Mouse (Mus musculus) adrenal gland (tissue): ENCODE measurements around the gene 2410004B18Rik.

Experiments used
- intact Hi-C: fragments of 180-260 bp; cut with DNase I; formaldehyde crosslinking; loops from one replicate; pipeline ENCODE4 v1.15.1; 2025

Gene 2410004B18Rik

DNA sequence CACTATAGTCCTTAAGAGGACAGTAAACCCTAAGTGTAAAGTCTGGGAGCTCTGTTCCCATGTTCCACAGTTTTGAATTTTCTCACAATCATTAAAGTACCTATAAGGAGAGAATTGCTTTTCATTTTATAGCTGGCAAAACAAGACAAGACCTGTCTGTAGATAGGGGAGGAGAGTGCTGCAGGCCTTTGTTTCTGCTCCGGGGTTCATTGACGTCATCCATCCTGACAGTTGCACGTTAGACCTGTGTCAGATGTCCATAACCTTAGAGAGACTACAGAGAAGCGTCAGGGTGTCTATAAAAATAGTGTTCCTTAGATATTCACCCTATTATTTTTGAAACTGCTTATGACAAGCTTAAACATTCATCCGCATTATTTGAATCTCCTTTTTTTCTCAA is 12.3 kb upstream of the 2410004B18Rik start:
- intact Hi-C loops: no loop called here

DNA sequence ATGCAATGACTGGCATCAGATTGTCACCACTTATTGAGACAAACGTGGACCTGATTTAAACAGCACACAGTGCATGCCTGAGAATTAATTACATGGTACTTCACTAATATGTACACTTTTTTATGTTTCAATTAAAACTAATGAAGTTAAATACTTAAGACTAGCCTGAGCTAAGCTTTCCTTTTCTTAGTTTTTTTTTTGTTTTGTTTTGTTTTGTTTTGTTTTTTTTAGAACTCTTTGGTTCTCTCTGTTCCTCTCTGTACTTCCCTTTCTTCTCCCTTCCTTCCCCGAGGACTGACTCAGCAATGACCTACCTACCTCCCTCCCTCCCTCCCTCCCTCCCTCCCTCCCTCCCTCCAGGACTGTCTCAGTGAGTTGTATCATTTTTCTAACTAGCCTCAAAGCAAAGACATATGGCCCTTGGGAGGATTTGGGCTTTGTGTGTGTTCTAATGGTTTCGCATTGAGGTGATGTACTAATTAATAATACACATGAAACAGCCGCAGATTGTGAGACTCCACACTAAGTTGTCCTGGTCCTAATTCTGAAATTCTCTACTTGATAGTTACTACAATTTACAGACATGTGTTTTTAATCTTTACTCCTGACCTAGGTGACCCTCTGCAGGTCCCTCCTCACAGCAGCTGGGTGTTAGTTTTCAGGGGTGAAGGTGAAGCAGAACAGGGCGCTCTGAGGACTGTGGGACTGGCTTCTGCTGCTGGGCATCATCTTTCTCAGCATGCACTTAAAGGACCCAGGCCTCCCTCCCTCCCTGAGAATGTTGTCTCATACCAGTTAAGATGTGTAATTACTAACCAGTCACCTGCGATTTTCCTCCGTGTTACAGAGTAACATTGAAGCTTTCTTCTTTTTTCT is 8.1 kb upstream of the 2410004B18Rik start:
- intact Hi-C loops: no loop called here

GRCm38 (mm10) chr3:145933845-145934244 is 4.0 kb upstream of the 2410004B18Rik start:
- intact Hi-C loops: no loop called here

- intact Hi-C loops: no loop called here
Observed at GRCm38 (mm10) chr3:145938405-145939349, 863 bp downstream of the 2410004B18Rik start.

GRCm38 (mm10) chr3:145939402-145939801 is 1.6 kb downstream of the 2410004B18Rik start:
- intact Hi-C loops: no loop called here

DNA sequence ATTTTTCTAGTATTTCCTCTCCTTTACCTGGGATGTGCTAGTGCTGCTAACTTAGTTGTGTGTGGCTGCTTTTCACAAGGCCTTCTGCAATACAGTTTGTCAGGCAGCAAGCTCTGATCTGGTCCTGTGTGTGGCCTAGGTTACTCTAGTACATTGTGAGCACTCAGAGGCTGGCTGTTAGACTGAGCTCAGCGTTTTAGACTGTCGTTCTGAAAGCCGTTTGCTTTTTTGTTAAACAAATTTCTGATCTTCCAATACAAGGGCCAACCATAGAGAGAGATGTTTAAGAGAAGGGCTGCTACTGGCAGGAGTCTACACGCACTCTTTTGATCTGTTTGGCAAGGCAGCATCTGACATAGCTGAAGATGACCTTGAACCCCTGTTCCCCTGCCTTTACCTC is 2.2 kb downstream of the 2410004B18Rik start:
- intact Hi-C loops: loop anchor here (10.0 kb wide), 1 partner anchor 55 kb away; no protein-coding TSS in a partner anchor

DNA sequence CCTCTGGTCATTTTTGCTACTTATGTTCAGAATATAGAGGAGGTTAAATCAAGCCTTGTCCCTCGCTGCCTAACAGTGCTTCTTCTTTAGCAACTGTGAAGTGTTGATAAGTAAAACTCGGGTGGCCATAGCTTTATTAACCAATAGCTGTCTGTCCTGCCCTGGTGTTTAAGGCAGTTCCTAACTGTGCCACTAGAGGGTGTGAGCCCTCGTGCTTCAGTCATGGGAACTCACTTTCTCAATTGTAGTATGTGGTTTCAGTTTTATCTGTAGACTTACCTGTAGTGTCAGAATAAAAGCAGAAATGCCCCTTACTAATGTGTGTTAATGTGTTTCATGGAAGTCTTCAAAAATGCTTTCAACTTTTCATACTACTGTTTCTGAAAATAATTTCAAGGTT is 4.2 kb downstream of the 2410004B18Rik start:
- intact Hi-C loops: loop anchor here (10.0 kb wide), 1 partner anchor 53 kb away; no protein-coding TSS in a partner anchor

- intact Hi-C loops: loop anchor here (10.0 kb wide), 1 partner anchor 50 kb away; no protein-coding TSS in a partner anchor
Observed at GRCm38 (mm10) chr3:145944348-145944747, 6.5 kb downstream of the 2410004B18Rik start.

DNA sequence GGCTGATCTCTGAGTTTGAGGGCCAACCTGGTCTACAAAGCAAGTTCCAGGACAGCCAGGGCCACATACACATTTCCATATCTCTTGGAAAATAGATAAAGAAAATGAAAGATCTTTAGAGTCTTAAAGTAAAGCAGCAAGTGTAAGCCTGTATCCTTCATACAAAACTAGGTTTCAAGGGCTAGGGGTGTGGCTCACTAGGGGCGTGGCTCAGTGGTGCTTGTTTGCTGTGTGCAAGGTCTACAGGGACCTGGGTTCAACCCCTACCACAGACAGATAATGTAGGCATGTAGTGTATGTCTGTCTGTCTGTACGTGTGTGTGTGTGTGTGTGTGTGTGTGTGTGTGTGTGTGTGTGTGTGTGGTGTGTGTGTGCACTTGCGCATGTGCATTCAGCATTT is 8.1 kb downstream of the 2410004B18Rik start:
- intact Hi-C loops: loop anchor here (10.0 kb wide), 1 partner anchor 49 kb away; no protein-coding TSS in a partner anchor

DNA sequence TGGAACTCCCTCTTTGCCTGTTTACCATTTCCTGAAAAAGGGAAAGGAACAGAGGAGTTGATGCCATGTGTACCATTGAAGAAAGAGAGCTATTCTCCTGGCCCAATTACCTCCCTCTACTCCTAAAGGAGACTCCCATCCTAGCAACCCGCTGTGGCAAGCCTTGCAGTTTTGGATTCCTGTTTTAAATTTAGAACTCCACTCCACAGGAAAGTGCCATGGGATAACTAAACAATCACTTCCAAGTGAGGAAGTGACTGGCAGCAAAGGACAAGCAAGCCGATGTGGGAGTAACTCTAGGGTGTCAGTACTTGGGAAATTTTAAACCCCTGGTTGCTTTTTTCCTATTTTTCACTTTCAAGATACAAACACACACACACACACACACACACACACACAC is 8.8 kb downstream of the 2410004B18Rik start:
- intact Hi-C loops: loop anchor here (10.0 kb wide), 1 partner anchor 48 kb away; no protein-coding TSS in a partner anchor

DNA sequence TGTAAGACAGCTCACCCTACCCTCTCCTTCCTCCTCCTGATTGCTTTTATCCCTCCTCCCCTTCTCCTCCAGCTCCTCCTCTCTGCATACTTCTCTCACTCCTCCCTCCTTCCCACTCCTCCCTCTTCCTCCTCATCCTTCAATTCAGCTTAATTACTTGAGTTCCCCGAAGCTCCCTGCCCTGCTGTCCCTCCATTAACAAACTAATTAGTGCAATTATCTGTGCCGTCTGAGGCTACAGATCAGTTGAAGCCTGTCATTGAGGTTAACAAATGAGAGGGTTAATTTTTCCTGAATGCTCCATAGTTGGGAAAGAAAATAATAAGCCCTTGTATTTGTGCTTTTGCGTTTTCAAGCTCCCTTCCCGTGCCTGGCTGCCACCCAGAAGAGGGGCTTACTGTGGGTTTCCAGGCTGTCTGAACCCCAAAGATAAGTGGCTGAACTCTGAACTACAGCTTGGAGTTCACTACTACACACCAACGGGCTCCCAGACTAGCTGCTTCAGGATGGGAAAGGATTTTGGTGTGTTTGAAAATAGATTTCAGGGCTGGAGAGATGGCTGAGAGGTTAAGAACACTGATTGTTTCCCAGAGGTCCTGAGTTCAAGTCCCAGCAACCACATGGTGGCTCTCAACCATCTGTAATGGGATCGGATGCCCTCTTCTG is 9.9 kb downstream of the 2410004B18Rik start:
- intact Hi-C loops: loop anchor here (10.0 kb wide), 1 partner anchor 47 kb away; no protein-coding TSS in a partner anchor

DNA sequence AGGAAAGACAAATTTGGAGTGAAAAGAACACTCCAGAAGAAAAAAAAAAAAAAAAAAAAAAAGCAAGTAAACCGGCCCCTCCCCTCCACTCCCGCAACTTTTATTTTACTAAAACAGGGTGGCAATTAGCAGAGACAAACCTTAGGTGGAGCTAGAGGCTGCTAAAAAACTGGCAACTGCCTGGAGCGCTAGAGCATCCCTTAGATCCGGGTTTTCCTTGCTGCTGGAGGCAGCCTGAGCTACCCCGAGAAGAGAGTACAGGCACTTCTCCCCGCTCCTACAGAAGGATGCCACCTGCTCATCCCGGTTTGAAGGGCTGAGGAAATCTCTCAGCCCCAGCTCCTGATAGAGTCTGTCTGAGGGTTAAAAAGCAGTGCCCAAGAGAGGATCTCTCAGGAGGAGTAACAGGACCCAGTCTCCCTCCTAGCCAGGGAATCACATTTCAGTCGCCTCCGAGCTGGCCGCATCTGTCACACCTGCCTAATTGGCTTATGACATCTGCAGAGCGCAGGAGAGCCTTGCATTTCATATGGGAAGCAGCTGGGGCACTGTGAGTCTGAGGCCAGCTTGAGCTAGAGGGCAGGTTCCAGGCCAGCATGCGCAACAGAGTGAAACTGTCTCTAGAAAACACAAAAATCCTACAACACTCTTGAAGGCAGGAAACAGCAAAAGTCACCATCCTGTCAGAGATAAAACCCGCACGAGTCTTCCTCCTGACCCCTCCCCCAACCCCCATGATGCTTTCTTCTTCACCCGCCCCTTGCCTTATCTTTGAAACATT is 12.4 kb downstream of the 2410004B18Rik start:
- intact Hi-C loops: loop anchor here (2.0 to 5.0 kb wide), 2 partner anchors 102 to 229 kb away; no protein-coding TSS in a partner anchor

DNA sequence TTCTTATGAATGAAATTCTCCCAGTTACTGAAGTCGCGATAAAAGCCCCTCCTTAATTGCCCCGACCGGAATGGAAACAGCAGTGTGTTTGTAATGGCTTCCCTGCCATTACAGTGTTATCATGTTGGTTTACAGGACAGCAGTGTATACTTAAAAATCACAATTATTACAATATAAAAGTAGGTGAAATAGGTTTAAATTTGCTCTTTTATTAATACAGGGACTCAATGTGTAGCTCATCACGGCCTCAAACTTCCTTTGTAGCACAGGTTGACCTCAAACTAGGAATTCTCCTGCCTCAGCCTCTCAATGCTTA is 13.0 kb downstream of the 2410004B18Rik start:
- intact Hi-C loops: loop anchor here (2.0 to 5.0 kb wide), 2 partner anchors 102 to 228 kb away; no protein-coding TSS in a partner anchor

DNA sequence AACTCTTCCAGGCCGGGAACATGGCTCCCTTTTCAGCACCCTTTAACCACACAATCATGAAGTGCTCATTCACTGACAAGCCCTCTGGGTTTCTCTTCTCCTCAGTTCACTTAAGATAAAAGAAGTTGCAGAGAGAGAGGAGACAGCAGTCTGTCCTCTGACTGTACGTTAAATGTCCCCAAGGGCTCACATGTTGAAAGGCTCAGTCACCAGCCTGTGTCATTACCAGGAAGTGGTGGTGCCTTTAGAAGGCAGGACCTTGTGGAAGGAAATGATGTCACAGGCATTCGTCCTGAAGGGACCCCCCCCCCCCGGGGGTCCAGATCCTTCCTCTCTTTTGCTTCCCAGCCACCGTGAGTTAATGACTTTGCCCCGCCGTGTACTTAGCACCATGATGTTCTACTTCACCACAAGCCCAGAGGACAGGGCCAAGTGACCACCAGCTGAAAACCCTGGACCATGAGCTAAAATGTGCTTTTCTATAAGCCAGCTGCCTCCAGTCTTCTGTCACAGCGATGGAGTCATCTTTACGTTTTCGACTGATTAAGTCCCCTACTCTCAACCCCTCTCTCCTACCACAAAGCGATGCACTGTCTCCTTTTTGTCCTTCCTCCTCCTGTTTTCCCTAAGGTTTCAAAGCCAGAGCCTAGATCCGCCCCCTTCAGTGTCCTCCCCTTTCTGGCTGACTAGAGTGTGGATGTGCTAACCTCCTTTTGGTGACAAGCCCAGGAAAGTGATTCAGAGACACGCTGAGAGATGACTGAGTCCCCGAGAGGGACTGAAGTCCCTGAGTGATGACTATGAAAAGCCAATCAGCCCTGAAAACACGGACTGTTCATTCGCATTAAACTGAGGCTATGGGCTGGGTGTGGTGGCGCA is 13.7 kb downstream of the 2410004B18Rik start:
- intact Hi-C loops: loop anchor here (2.0 to 5.0 kb wide), 2 partner anchors 101 to 227 kb away; no protein-coding TSS in a partner anchor

DNA sequence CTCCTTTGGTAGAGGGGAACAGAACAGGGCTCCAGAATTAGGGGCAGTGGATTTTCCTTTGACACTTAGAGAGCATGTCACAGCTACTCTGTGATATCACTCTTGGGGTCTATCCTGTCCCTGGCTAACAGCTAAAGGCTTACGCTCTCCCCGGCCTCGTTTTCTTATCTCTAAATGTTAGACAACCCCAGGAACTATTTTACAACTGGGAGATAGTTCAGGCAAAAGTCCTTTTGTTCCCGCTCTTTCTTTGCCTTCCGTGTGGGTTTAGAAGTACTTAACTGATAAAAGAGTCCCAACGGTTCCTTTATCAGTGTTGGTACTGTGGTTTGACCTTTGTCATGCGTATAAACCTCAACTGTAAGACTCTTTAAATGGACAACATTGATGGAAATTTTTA is 15.1 kb downstream of the 2410004B18Rik start:
- intact Hi-C loops: loop anchor here (5.0 kb wide), 1 partner anchor 99 kb away; no protein-coding TSS in a partner anchor

- intact Hi-C loops: loop anchor here (5.0 kb wide), 1 partner anchor 99 kb away; no protein-coding TSS in a partner anchor
Observed at GRCm38 (mm10) chr3:145953411-145953810, 15.6 kb downstream of the 2410004B18Rik start.

DNA sequence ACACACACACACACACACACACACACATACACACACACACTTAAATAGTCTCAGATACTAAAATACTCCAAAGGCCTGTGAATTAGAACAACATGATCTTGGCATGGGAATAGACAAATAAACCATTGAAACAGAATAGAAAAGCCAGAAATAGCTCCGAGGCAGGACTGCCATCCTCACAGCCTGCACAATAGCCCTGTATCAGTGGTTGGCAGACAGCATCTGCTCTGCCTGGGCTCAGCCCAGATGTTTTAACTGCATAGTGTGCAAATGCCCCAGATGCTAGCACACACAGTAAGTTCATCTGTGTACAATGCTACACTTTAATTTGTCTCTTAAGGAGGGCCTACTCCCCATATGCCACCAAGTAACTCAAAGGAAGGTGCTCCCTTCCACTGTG is 22.0 kb downstream of the 2410004B18Rik start:
- intact Hi-C loops: no loop called here

DNA sequence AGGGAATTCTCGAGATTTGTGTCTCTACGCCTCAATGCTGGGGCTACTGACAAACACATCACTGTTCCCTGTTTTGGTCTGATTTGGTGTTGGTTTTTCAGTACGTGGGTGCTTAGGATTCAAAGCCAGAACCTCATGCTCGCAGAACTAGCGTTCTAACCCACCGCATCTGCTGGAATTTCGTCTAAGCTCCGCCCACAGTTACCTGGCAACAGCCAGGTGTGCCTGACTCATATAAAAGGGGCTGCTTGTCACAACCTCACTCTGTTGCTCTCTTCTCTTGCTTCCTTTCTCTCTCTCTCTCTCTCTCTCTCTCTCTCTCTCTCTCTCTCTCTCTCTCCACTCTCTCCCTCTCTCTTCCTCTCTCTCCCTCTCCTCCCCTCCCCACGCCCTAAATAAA is 24.6 kb downstream of the 2410004B18Rik start:
- intact Hi-C loops: no loop called here
